In the genomic region with DNA sequence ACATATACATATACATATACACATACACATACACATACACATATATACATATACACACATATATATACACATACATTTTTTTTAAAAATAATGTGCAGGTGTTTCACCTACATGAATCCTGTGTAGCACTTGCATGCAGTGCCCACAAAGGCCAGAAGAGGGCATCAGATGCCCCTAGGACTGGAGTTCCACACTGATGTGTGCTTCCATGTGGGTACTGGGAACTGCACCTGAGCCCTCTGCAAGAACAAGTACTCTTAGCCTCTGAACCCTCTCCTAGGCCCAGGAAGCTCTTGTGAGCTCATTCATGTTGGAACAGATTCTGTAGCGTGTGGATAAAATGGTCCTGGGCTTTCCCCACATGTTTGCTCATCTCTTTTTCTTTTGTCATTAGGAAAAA, we compare ENCODE assay signal across 15 mouse cellular contexts. TPM values are rescaled to one million over a fixed set of nuclear protein-coding genes. Genes with fewer than 3 reads are reported as not detected.
DNase-seq lines count a peak whose midpoint lies in the region; ATAC-seq and TF ChIP-seq lines count a peak whose summit lies in the region.
"Had no signal": no experiment of that assay in that cellular context is flagged by ENCODE, and none has a peak within 500 bp of the region (broad histone marks: within the 10 kb centered on the region; RNA-seq: fewer than 3 reads in every experiment).

No protein-coding gene starts in this region.

- H3K36me3 ChIP-seq in hindbrain, postnatal 0 days (ENCODE audit: insufficient read depth, low read length): no peaks in the 10 kb centered on the region
- H3K36me3 ChIP-seq in hindbrain, embryonic 16.5 days (ENCODE audit: control insufficient read depth, insufficient read depth, low read length): no peaks in the 10 kb centered on the region
- no peaks in the 10 kb centered on the region for H3K36me3 ChIP-seq in lung, embryonic 14.5 days (ENCODE audit: insufficient read depth)
- H3K36me3 ChIP-seq in ES-Bruce4 (ENCODE audit: control insufficient read depth, insufficient read depth, low read length, poor library complexity, severe bottlenecking): no peaks in the 10 kb centered on the region
- H3K36me3 ChIP-seq: embryonic facial prominence, embryonic 15.5 days; lung, embryonic 15.5 days had no signal

- H3K9me3 ChIP-seq in hindbrain, postnatal 0 days (ENCODE audit: low read length): no peaks in the 10 kb centered on the region
- no peaks in the 10 kb centered on the region for H3K9me3 ChIP-seq in hindbrain, embryonic 16.5 days (ENCODE audit: control insufficient read depth, low read length)
- H3K9me3 ChIP-seq in lung, embryonic 14.5 days (ENCODE audit: low read depth, low read length): no peaks in the 10 kb centered on the region
- H3K9me3 ChIP-seq in ES-Bruce4 (replicated peaks; ENCODE audit: control insufficient read depth, insufficient read depth, low read length, poor library complexity, severe bottlenecking): no peaks in the 10 kb centered on the region
- H3K9me3 ChIP-seq: embryonic facial prominence, embryonic 15.5 days; lung, embryonic 15.5 days had no signal

- H3K4me3 ChIP-seq in hindbrain, postnatal 0 days (ENCODE audit: low read length): no peak overlapping the region
- H3K4me3 ChIP-seq in hindbrain, embryonic 16.5 days (ENCODE audit: low read length): no peak overlapping the region
- H3K4me3 ChIP-seq in lung, embryonic 14.5 days (ENCODE audit: low read depth, low read length): no peak overlapping the region
- H3K4me3 ChIP-seq in lung, adult 2 months (replicated peaks; ENCODE audit: extremely low read depth, low read depth, low read length): no peak overlapping the region
- H3K4me3 ChIP-seq in ES-Bruce4 (ENCODE audit: low read depth, low read length): no peak overlapping the region
- H3K4me3 ChIP-seq: embryonic facial prominence, embryonic 15.5 days; lung, embryonic 15.5 days; myocyte had no signal

- no peak for ATAC-seq in hindbrain, postnatal 0 days
- ATAC-seq in hindbrain, embryonic 16.5 days: no peak
- no peak for ATAC-seq in lung, embryonic 14.5 days (ENCODE audit: insufficient read depth)
- ATAC-seq: forebrain, embryonic 16.5 days had no signal

- H3K4me1 ChIP-seq in hindbrain, postnatal 0 days (ENCODE audit: insufficient read depth, low read length): no peaks in the 10 kb centered on the region
- H3K4me1 ChIP-seq in hindbrain, embryonic 16.5 days (ENCODE audit: control insufficient read depth, insufficient read depth, low read depth, low read length): no peaks in the 10 kb centered on the region
- no peaks in the 10 kb centered on the region for H3K4me1 ChIP-seq in lung, embryonic 14.5 days (ENCODE audit: insufficient read depth)
- no peaks in the 10 kb centered on the region for H3K4me1 ChIP-seq in lung, adult 2 months (ENCODE audit: control insufficient read depth, insufficient read depth, low read length)
- H3K4me1 ChIP-seq in ES-Bruce4 (ENCODE audit: control insufficient read depth, insufficient read depth, low read length): peaks cover 1% of the 10 kb centered on the region
- H3K4me1 ChIP-seq: embryonic facial prominence, embryonic 15.5 days; lung, embryonic 15.5 days had no signal

- no peak for DNase-seq in hindbrain, postnatal 0 days (ENCODE audit: low spot score)
- no peak for DNase-seq in lung, embryonic 14.5 days
- DNase-seq in lung, adult 2 months: no peak
- peak; percentile 44 for DNase-seq in ZHBTc4 (ENCODE audit: low read depth, low spot score)
- DNase-seq in retina, embryonic 14.5 days (ENCODE audit: low spot score): no peak
- DNase-seq in embryo, embryonic 9.5 days (ENCODE audit: extremely low spot score): no peak
- DNase-seq: cerebellum, postnatal 25 days; gastrocnemius, postnatal 14 days had no signal

- WGBS in hindbrain, postnatal 0 days: 97% methylated on average over 1 of the region's 1 CpGs
- WGBS in hindbrain, embryonic 16.5 days: 96% methylated on average over 1 of the region's 1 CpGs
- 97% methylated on average over 1 of the region's 1 CpGs for WGBS in lung, embryonic 14.5 days
- WGBS in lung, adult 2 months: 86% methylated on average over 1 of the region's 1 CpGs

- TF ChIP-seq EP300 in ES-Bruce4 (IDR thresholded peaks at IDR 0.05; ENCODE audit: insufficient read depth, low read depth, low read length): no peak

- peak; percentile 18; the same call in 1 of the 2 replicates for TF ChIP-seq CTCF in hindbrain, postnatal 0 days (IDR thresholded peaks at IDR 0.05; ENCODE audit: low read depth)
- TF ChIP-seq CTCF in lung, embryonic 14.5 days (IDR thresholded peaks at IDR 0.05; ENCODE audit: low read depth): peak; percentile 20; the same call in 1 of the 2 replicates
- no peak for TF ChIP-seq CTCF in lung, adult 2 months (IDR thresholded peaks at IDR 0.05; ENCODE audit: insufficient read depth, low read length)
- TF ChIP-seq CTCF in ES-Bruce4 (IDR thresholded peaks at IDR 0.05; ENCODE audit: low read depth, low read length): peak; percentile 42

- H3K27ac ChIP-seq in hindbrain, postnatal 0 days: no peak overlapping the region
- H3K27ac ChIP-seq in hindbrain, embryonic 16.5 days (ENCODE audit: low read depth, low read length): no peak overlapping the region
- H3K27ac ChIP-seq in lung, embryonic 14.5 days (ENCODE audit: low read depth): no peak overlapping the region
- no peak overlapping the region for H3K27ac ChIP-seq in ES-Bruce4 (ENCODE audit: insufficient read depth, low read length)
- H3K27ac ChIP-seq: embryonic facial prominence, embryonic 15.5 days; lung, embryonic 15.5 days had no signal

- TF ChIP-seq POLR2A in lung, adult 2 months (IDR thresholded peaks at IDR 0.05; ENCODE audit: borderline replicate concordance, extremely low read depth, low read depth, low read length): no peak
- TF ChIP-seq POLR2A in ES-Bruce4 (IDR thresholded peaks at IDR 0.05; ENCODE audit: insufficient read depth, low read length): no peak

- H3K27me3 ChIP-seq in hindbrain, postnatal 0 days (ENCODE audit: insufficient read depth, low read length): no peaks in the 10 kb centered on the region
- no peaks in the 10 kb centered on the region for H3K27me3 ChIP-seq in hindbrain, embryonic 16.5 days (replicated peaks; ENCODE audit: control insufficient read depth, insufficient read depth, low read length)
- H3K27me3 ChIP-seq in lung, embryonic 14.5 days (ENCODE audit: insufficient read depth, low read length): no peaks in the 10 kb centered on the region
- H3K27me3 ChIP-seq in ES-Bruce4 (ENCODE audit: control insufficient read depth, insufficient read depth, low read length, poor library complexity, severe bottlenecking): no peaks in the 10 kb centered on the region
- H3K27me3 ChIP-seq: embryonic facial prominence, embryonic 15.5 days; lung, embryonic 15.5 days had no signal

- no peak overlapping the region for H3K4me2 ChIP-seq in hindbrain, postnatal 0 days (ENCODE audit: low read depth, low read length)
- no peak overlapping the region for H3K4me2 ChIP-seq in hindbrain, embryonic 16.5 days (ENCODE audit: low read length)
- H3K4me2 ChIP-seq in lung, embryonic 14.5 days: no peak overlapping the region
- H3K4me2 ChIP-seq: embryonic facial prominence, embryonic 15.5 days; lung, embryonic 15.5 days had no signal

- H3K9ac ChIP-seq in hindbrain, postnatal 0 days (replicated peaks; ENCODE audit: low read length): no peak overlapping the region
- H3K9ac ChIP-seq in hindbrain, embryonic 16.5 days (ENCODE audit: low read depth, low read length): no peak overlapping the region
- H3K9ac ChIP-seq in lung, embryonic 14.5 days: no peak overlapping the region
- H3K9ac ChIP-seq in ES-Bruce4 (ENCODE audit: low read depth, poor library complexity, severe bottlenecking): no peak overlapping the region
- H3K9ac ChIP-seq: embryonic facial prominence, embryonic 15.5 days; lung, embryonic 15.5 days had no signal

RNA-seq across cellular contexts. Expression of gene Ribc2, which starts 11.9 kb away (rescaled TPM):
- 0.90 and 0.94 TPM in 2 replicates for total RNA-seq in hindbrain, postnatal 0 days (2014; rRNA removed)
- polyA plus RNA-seq in hindbrain, postnatal 0 days (2015; fragmentation: Nextera tagmentation; extraction: Ambion mirVana): 0.73 and 0.95 TPM in 2 replicates
- polyA plus RNA-seq in hindbrain, embryonic 16.5 days (2015; fragmentation: Nextera tagmentation; extraction: Ambion mirVana): 0.67 and 0.84 TPM in 2 replicates
- 0.36 and 0.37 TPM in 2 replicates for polyA plus RNA-seq in lung, embryonic 14.5 days (2014; fragmentation: Nextera tagmentation; extraction: Ambion mirVana)
- polyA plus RNA-seq in lung, adult 2 months (2012; rRNA removed): 0.37 and 0.43 TPM in 2 replicates
- not detected in 2 replicates for polyA plus RNA-seq in ES-Bruce4 (2011; ENCODE audit: insufficient read depth, insufficient read length, low read depth, missing spikeins)
- total RNA-seq: gastrocnemius, postnatal 14 days; megakaryocyte, adult 5-6 weeks had no signal
- polyA plus RNA-seq: myocyte had no signal

RNA-seq across cellular contexts. Expression of gene Smc1b, which starts 12.0 kb away (rescaled TPM):
- total RNA-seq in hindbrain, postnatal 0 days (2014; rRNA removed): 0.04 and 5.2 TPM in 2 replicates
- polyA plus RNA-seq in hindbrain, postnatal 0 days (2015; fragmentation: Nextera tagmentation; extraction: Ambion mirVana): 0.24 and 0.30 TPM in 2 replicates
- polyA plus RNA-seq in hindbrain, embryonic 16.5 days (2015; fragmentation: Nextera tagmentation; extraction: Ambion mirVana): 0.12 and 0.25 TPM in 2 replicates
- 0.16 and 0.21 TPM in 2 replicates for polyA plus RNA-seq in lung, embryonic 14.5 days (2014; fragmentation: Nextera tagmentation; extraction: Ambion mirVana)
- not detected in 2 replicates for polyA plus RNA-seq in lung, adult 2 months (2012; rRNA removed)
- polyA plus RNA-seq in ES-Bruce4 (2011; ENCODE audit: insufficient read depth, insufficient read length, low read depth, missing spikeins): 4.8 TPM in 2 replicates
- total RNA-seq: gastrocnemius, postnatal 14 days; megakaryocyte, adult 5-6 weeks had no signal
